Mouse (Mus musculus) neural tube, embryonic 14.5 days (tissue): ENCODE results near the gene Lrrc51. TPM values are rescaled to one million over a fixed set of nuclear protein-coding genes. Genes with fewer than 3 reads are reported as not detected.

Source experiments
- ATAC-seq: fragments of 200-750 bp; cut with Nextera tagmentation; 2 replicates; pipeline ENCODE4 v1.8.0; 2017; ENCODE audit warnings: low read depth, mild to moderate bottlenecking, moderate TSS enrichment, moderate library complexity
- H3K27ac ChIP-seq: fragments of 300-500 bp; sonication (generic); 2 replicates; pipeline ENCODE4 v1.5.1; 2014; ENCODE audit warnings: low read depth, mild to moderate bottlenecking, control low read depth, low read length, moderate library complexity, mixed read lengths
- H3K27me3 ChIP-seq: fragments of 300-500 bp; sonication (generic); 2 replicates; pipeline ENCODE4 v1.6.1; 2014; ENCODE audit warnings: low read length; ENCODE audit not compliant: control insufficient read depth, insufficient read depth
- H3K36me3 ChIP-seq: fragments of 300-500 bp; sonication (generic); 2 replicates; pipeline ENCODE4 v1.6.1; 2014; ENCODE audit warnings: low read length, mixed read lengths; ENCODE audit not compliant: control insufficient read depth, insufficient read depth
- H3K4me1 ChIP-seq: fragments of 300-500 bp; sonication (generic); 2 replicates; pipeline ENCODE4 v1.6.1; 2014; ENCODE audit warnings: low read length; ENCODE audit not compliant: control insufficient read depth, insufficient read depth
- H3K4me2 ChIP-seq: fragments of 300-500 bp; sonication (generic); 2 replicates; pipeline ENCODE4 v1.6.1; 2014; ENCODE audit warnings: mild to moderate bottlenecking, low read depth, low read length, control low read depth
- H3K4me3 ChIP-seq: fragments of 300-500 bp; sonication (generic); 2 replicates; pipeline ENCODE4 v1.5.1; 2014; ENCODE audit warnings: low read depth, low read length, control low read depth, mixed read lengths
- H3K9ac ChIP-seq: fragments of 300-500 bp; sonication (generic); replicated peaks from 2 replicates; pipeline ENCODE4 v1.6.1; 2014; ENCODE audit warnings: low read depth, mild to moderate bottlenecking, control low read depth, low read length, mixed read lengths
- H3K9me3 ChIP-seq: fragments of 300-500 bp; sonication (generic); 2 replicates; pipeline ENCODE4 v1.6.1; 2016; ENCODE audit warnings: low read length; ENCODE audit not compliant: control insufficient read depth
- WGBS: fragments of 180-500 bp; shearing (Covaris S2); extraction: QIAGEN DNeasy Blood & Tissue Kit; methylation state at CpG from one replicate; pipeline ENCODE4 v1.1.7; 2014; 5-methylcytosine and 5-hydroxymethylcytosine counted together
- microRNA-seq: library from miRNA; unstranded; fragments of <30 nt; microRNA quantifications from one replicate; pipeline ENCODE4, GENCODE M21; 2016
- polyA plus RNA-seq: library from polyadenylated mRNA; unstranded; fragments of >200 nt; fragmentation: Nextera tagmentation; extraction: Ambion mirVana; gene quantifications from 2 replicates; pipeline ENCODE4 v1.2.1, GENCODE M21; 2014

The Lrrc51 gene
- polyA plus RNA-seq, 1 experiment from 2014 or later: 8.3 TPM

DNA sequence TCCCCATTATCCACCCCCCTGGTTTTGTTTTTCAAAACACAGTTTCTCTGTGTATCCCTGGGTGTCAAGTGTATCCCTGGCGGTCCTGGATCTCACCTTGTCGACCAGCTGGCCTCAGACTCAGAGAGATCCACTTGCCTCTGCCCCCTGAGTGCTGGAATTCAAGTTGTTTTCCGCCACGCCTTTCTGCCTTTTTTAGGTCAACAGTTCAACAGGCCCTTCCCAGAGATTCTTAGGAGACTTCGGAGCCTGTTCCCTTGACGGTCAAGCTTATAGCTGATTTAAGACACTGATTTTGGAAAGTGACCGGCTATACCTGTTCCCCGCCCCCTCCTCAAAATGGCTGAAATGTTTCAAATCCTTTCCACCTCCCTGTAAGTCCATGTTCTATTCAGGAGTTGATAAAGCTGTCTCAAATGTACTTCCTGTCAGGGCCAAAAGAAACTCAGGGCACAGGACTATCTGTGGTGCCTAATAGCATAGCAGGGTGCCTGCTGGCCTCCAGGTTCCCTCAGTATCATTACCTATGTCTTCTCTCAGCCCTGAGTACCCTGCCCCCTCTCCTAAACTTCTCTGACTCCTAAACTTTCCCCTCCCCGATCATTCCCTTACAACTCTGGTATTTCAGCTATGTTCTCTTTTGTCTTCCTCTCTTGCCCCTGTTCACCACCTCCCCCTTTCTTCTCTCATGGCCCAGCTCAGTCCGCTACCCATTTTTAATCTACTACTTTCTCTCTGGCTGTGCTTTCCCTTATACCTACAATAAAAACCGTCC lies 67.0 kb downstream of the Lrrc51 start:
- ATAC-seq: no peak
- H3K4me3 ChIP-seq: no peak overlapping the region
- 79% methylated on average over 11 of the region's 11 CpGs for WGBS

GRCm38 (mm10) chr7:101863415-101863814 lies 70.3 kb downstream of the Lrrc51 start, which contains the start of gene Anapc15:
Gene Anapc15 (plus strand): TSS chr7:101863715.
- ATAC-seq: no peak
- Histone ChIP-seq H3K36me3 (no peaks in the 10 kb centered on the region), H3K4me1 (no peaks in the 10 kb centered on the region), H3K27me3 (no peaks in the 10 kb centered on the region), H3K27ac (no peak within 1 kb of the TSS), H3K4me2 (no peak within 1 kb of the TSS), H3K4me3 (no peak within 1 kb of the TSS), H3K9me3 (no peaks in the 10 kb centered on the region), H3K9ac (no peak within 1 kb of the TSS)
- 87% methylated on average over 3 of the region's 3 CpGs for whole genome bisulfite sequencing

More for the DNA sequence above, 67.0 kb downstream of the Lrrc51 start:
- Histone ChIP-seq H3K9ac (no peak overlapping the region), H3K27ac (no peak overlapping the region), H3K9me3 (no peaks in the 10 kb centered on the region), H3K4me2 (no peak overlapping the region), H3K4me1 (no peaks in the 10 kb centered on the region), H3K27me3 (no peaks in the 10 kb centered on the region), H3K36me3 (no peaks in the 10 kb centered on the region)

Small RNA genes lying within 50 kb of the gene (microRNA-seq; reads per million reads assigned to microRNA genes)
- gene Gm22655: not detected

Other genes with a start within 250 kb of the Lrrc51 start
- gene Phox2a, start 115.6 kb downstream of the Lrrc51 start, polyA plus RNA-seq: 1.8 and 2.4 TPM in 2 replicates
- gene Inppl1, start 95.7 kb downstream of the Lrrc51 start, polyA plus RNA-seq: 6.6 and 9.3 TPM in 2 replicates
- gene Folr2, start 76.7 kb downstream of the Lrrc51 start, polyA plus RNA-seq: 3.5 TPM in 1 of 2 replicates, not detected in the other
- gene Anapc15, start 70.2 kb downstream of the Lrrc51 start, polyA plus RNA-seq: 61.0 and 77.4 TPM in 2 replicates
- gene Folr1, start 63.1 kb downstream of the Lrrc51 start, polyA plus RNA-seq: 1.1 and 1.4 TPM in 2 replicates
- 134 and 147 TPM in 2 replicates for gene Lamtor1, start 28.0 kb downstream of the Lrrc51 start, polyA plus RNA-seq
- 0.25 and 0.31 TPM in 2 replicates for gene Tomt, start 27.5 kb downstream of the Lrrc51 start, polyA plus RNA-seq
- 52.4 and 54.0 TPM in 2 replicates for gene Numa1, start 216 bp upstream of the Lrrc51 start, polyA plus RNA-seq
- gene Il18bp, start 84.8 kb upstream of the Lrrc51 start, polyA plus RNA-seq: 3.5 and 4.7 TPM in 2 replicates
- 31.3 and 35.4 TPM in 2 replicates for gene Rnf121, start 131.6 kb upstream of the Lrrc51 start, polyA plus RNA-seq
- gene Xndc1, start 131.6 kb upstream of the Lrrc51 start, polyA plus RNA-seq: 20.3 and 22.0 TPM in 2 replicates
- gene Xntrpc, start 131.8 kb upstream of the Lrrc51 start, polyA plus RNA-seq: 0.98 and 1.5 TPM in 2 replicates
- not detected in 2 replicates for gene Trpc2, start 149.2 kb upstream of the Lrrc51 start, polyA plus RNA-seq
- gene Art1, start 167.8 kb upstream of the Lrrc51 start, polyA plus RNA-seq: 0.50 and 0.58 TPM in 2 replicates
- 0.13 TPM in 1 of 2 replicates, not detected in the other for gene Art5, start 175.6 kb upstream of the Lrrc51 start, polyA plus RNA-seq
- gene Chrna10, start 182.9 kb upstream of the Lrrc51 start, polyA plus RNA-seq: 0.21 TPM in 1 of 2 replicates, not detected in the other